Mouse (Mus musculus) gastrocnemius, postnatal 4 days (tissue): ENCODE measurements at regions not wholly inside any gene's neighbourhood (a gene's known extent, or its start where the extent isn't known, plus 50 kb on each side); places are given as distances from the start of the nearest gene placed in this dataset.

Source experiments
- DNase-seq, 2 experiments: peaks; one replicate each; pipeline ENCODE4 v3.0.0; 2021 to 2022; ENCODE audit warnings: low spot score in 2 of 2, mixed read lengths in 2 of 2

GRCm38 (mm10) chr1:35428126-35428840 lies 578.5 kb downstream of the Plekhb2 start:
- DNase-seq = no peak

DNA sequence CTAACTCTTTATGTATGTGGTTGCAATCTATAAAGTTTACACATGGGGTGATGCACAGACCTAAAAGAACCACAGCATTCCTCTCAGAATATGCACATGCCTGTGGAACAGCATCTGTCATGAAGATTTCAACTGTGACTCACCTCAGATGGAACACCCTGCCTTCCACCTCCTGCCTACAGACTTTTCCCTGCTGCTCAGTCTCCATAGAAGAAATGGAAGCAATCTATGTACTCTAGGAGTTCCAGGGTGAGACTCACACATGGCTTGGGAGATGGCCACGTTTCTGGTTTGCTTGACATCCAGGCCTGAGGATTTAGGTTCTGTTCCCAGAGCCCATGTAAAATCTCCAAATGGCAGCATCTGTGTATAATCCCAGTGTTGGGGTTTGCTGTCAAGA lies 579.7 kb downstream of the Plekhb2 start:
- DNase-seq = no peak

DNA sequence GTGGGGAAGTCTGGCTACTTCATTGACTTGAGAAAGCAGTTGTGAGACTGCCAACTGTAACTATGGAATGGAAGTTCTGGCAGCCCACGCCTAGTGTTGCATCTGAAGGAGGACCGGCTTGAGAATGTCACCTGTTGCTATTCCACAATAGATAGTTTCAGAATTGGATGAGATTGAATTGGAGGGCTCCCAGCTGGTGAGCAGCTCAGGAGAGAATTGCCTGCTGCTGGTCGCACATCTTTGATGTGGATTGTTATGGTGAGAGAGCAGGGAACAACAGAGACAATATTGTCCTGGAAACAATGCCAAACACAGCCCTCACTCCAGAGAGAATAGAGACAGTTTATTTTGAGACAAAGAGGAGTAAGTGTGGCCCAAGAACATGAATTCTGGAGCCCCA lies 585.9 kb downstream of the Plekhb2 start:
- DNase-seq = no peak

- DNase-seq = no peak
These were observed 597.6 kb downstream of the Plekhb2 start for GRCm38 (mm10) chr1:35447345-35447744.

- DNase-seq = no peak
These were observed 602.8 kb downstream of the Plekhb2 start for GRCm38 (mm10) chr1:35452441-35453107.

GRCm38 (mm10) chr1:35457591-35457990 lies 607.8 kb downstream of the Plekhb2 start:
- DNase-seq = no peak

- DNase-seq = no peak
These were observed 603.1 kb upstream of the Hs6st1 start for GRCm38 (mm10) chr1:35465081-35465480.

GRCm38 (mm10) chr1:35469185-35469753 lies 598.9 kb upstream of the Hs6st1 start:
- DNase-seq = no peak

GRCm38 (mm10) chr1:35478262-35478661 lies 589.9 kb upstream of the Hs6st1 start:
- no peak for DNase-seq

- DNase-seq = no peak
These were observed 572.2 kb upstream of the Hs6st1 start for GRCm38 (mm10) chr1:35495963-35496362.

DNA sequence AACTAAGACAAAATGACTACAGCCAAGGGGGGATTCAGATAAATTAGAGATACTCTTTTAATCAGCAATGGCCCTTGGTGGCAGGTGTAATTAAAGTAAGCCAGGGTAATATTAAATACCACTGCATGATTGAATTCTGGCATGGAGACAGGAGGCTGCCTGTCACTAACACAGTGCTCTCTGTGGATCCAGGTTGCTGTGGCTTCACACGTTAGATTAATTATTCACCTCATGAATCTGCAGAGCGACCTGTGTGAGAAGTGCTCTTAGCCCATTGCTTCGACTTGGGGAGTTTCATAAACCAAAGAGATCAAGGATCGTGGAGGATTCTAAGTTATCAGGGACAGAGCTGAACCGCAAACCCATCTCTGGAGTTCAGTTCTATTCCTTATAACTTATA lies 545.2 kb upstream of the Hs6st1 start:
- DNase-seq = no peak

- DNase-seq = no peak
These were observed 544.3 kb upstream of the Hs6st1 start for GRCm38 (mm10) chr1:35523790-35524362.

GRCm38 (mm10) chr1:35524788-35525187 lies 543.4 kb upstream of the Hs6st1 start:
- no peak for DNase-seq

GRCm38 (mm10) chr1:35527750-35528476 lies 540.3 kb upstream of the Hs6st1 start:
- peak in 1 of 2 experiments; percentile 9 for DNase-seq

DNA sequence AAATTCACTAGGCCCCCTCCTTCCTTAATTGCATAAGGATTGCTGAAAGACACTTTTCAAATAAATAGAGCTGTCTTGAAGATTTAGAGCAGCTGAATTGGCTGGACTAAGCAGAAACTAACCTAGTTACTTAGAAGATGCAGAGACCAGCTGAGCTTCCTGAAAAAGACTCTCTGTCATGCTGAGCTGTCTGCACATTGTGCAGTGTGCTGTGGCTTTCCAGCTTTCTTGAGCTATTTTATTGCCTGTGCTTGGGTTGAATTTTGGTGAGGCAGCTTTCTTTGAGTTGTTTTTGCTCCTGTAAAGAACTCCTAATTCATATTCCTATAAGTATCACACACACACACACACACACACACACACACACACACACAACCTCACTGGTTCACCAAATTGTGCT lies 532.7 kb upstream of the Hs6st1 start:
- no peak for DNase-seq

GRCm38 (mm10) chr1:35536276-35536675 lies 531.9 kb upstream of the Hs6st1 start:
- no peak for DNase-seq

DNA sequence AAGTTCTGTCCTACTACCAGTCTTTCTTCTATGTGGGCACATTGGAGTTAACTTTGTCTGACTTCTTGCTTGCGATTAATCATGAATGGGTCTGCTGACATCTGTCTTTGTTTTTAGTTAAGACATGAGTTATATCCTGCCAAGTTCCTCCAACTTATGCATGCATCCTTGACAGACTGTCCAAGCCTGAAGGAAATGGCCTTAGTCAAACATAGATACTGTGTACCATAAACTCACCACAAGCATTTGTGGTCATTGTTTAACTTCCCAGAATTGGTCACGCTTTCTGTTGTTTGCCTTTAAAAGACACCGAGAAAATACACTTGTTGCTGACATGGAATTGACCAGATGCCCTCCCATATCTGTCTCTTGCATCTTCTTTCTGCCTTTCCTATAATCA lies 519.4 kb upstream of the Hs6st1 start:
- DNase-seq = no peak

DNA sequence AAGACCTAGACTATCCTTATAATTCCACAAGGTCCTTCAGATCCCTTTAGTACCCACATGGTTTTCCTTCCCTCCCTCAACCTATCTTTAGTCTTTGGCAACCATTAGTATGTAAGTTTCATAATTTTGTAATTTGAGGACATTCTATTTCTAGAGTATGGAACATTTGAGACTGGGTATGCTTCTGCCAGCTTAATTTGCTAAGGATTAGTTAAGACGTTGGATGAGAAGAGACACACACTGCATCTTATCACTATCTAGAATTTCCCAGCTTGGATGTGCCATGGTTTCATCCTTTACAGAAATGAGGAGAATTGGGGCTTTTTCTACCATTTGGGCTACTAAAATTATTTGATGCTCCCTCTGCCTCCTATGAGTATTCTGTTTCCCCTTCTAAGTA lies 516.7 kb upstream of the Hs6st1 start:
- no peak for DNase-seq

DNA sequence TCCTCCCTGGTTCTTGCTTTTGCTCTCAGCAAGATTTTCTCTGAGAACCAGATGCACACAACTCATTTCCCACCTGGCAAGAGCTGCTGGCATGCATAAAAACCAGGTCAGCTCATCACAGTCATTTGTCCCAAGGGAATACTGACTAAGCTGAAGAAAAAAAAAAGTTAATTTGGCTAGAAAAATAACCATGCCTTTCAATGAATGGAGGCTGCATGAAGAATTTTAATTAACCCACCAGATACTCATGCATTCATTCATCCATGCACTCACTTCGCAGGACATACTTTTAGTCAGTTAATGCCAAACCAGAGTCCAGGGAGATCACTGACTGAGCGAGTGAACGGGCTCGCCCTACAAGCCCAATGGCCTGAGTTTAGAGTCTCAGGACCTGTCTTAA lies 505.4 kb upstream of the Hs6st1 start:
- DNase-seq = no peak

- DNase-seq = peak in 1 of 2 experiments; percentile 16
These were observed 493.0 kb upstream of the Hs6st1 start for GRCm38 (mm10) chr1:35575203-35575602.

GRCm38 (mm10) chr1:35579392-35579791 lies 488.8 kb upstream of the Hs6st1 start:
- DNase-seq = no peak

- DNase-seq = no peak
These were observed 488.2 kb upstream of the Hs6st1 start for GRCm38 (mm10) chr1:35579992-35580391.
